28 mouse cellular contexts compared by ENCODE assay signal in the genomic region with DNA sequence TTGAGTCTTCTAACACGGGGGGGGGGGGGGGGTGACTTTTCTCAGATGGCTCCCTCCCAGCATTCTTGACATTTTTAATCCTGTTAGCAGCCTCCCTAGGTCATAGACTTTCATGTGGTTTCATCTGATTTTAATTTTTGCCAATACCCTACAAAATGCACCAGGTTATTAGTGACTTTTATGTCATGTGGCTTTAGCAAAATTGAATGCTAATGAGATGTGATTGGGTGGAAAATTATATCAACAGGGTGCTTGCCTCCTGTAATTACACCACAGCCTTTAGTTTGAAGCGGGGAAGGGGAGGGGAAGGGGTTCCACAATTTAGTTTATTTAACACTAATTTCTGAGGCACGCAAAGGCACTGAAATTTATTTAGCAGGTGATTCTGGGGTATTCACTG.
A peak's percentile ranks its signal among the peaks of the same experiment; 100 is the strongest.
DNase-seq lines count a peak whose midpoint lies in the region; ATAC-seq and TF ChIP-seq lines count a peak whose summit lies in the region.
"Had no signal": no experiment of that assay in that cellular context is flagged by ENCODE, and none has a peak within 500 bp of the region (broad histone marks: within the 10 kb centered on the region; RNA-seq: fewer than 3 reads in every experiment).

No protein-coding gene starts in this region.

- no peaks in the 10 kb centered on the region for H3K9me3 ChIP-seq in forebrain, embryonic 13.5 days (replicated peaks)
- H3K9me3 ChIP-seq in forebrain, embryonic 11.5 days (ENCODE audit: control insufficient read depth, low read length), result no peaks in the 10 kb centered on the region
- no peaks in the 10 kb centered on the region for H3K9me3 ChIP-seq in midbrain, postnatal 0 days (ENCODE audit: low read length)
- no peaks in the 10 kb centered on the region for H3K9me3 ChIP-seq in midbrain, embryonic 16.5 days (replicated peaks; ENCODE audit: control insufficient read depth, low read length, poor library complexity, severe bottlenecking)
- H3K9me3 ChIP-seq: embryonic facial prominence, embryonic 10.5 days; embryonic facial prominence, embryonic 13.5 days; heart, embryonic 10.5 days; heart, embryonic 13.5 days; hindbrain, embryonic 12.5 days; hindbrain, embryonic 15.5 days; intestine, embryonic 15.5 days had no signal

- DNase-seq in forebrain, embryonic 11.5 days (ENCODE audit: low spot score), result no peak
- DNase-seq in midbrain, postnatal 0 days (ENCODE audit: low spot score), result peak; percentile 58
- DNase-seq in retina, embryonic 14.5 days (ENCODE audit: low spot score), result peak; percentile 7
- no peak for DNase-seq in frontal cortex, postnatal 10 days (ENCODE audit: low spot score in 2 of 2)
- DNase-seq: adrenal gland, adult 8-10 months; adrenal gland, postnatal 25 days; cerebellum, adult 18-20 months; cerebellum, adult 9-11 months; cerebellum, postnatal 36 days; embryo, embryonic 11 days; gastrocnemius, postnatal 10 days; gastrocnemius, postnatal 36 days; heart, adult 2 months; heart, postnatal 14 days; heart, postnatal 4 days; kidney, adult 11 months had no signal

- H3K9ac ChIP-seq in forebrain, embryonic 13.5 days, result no peak overlapping the region
- H3K9ac ChIP-seq in forebrain, embryonic 11.5 days (ENCODE audit: low read length), result no peak overlapping the region
- no peak overlapping the region for H3K9ac ChIP-seq in midbrain, postnatal 0 days (replicated peaks; ENCODE audit: low read length, poor library complexity, severe bottlenecking)
- H3K9ac ChIP-seq in midbrain, embryonic 16.5 days (ENCODE audit: low read depth, low read length), result no peak overlapping the region
- H3K9ac ChIP-seq: embryonic facial prominence, embryonic 13.5 days; heart, embryonic 13.5 days; hindbrain, embryonic 12.5 days; hindbrain, embryonic 15.5 days; intestine, embryonic 15.5 days had no signal

- no peak overlapping the region for H3K27ac ChIP-seq in forebrain, embryonic 13.5 days
- no peak overlapping the region for H3K27ac ChIP-seq in forebrain, embryonic 11.5 days (ENCODE audit: low read depth, low read length)
- H3K27ac ChIP-seq in midbrain, postnatal 0 days (ENCODE audit: low read depth, low read length), result no peak overlapping the region
- H3K27ac ChIP-seq in midbrain, embryonic 16.5 days (ENCODE audit: low read length), result no peak overlapping the region
- H3K27ac ChIP-seq: embryonic facial prominence, embryonic 10.5 days; embryonic facial prominence, embryonic 13.5 days; heart, adult 2 months; heart, embryonic 10.5 days; heart, embryonic 13.5 days; hindbrain, embryonic 12.5 days; hindbrain, embryonic 15.5 days; intestine, embryonic 15.5 days had no signal

- no peak overlapping the region for H3K4me2 ChIP-seq in forebrain, embryonic 13.5 days
- no peak overlapping the region for H3K4me2 ChIP-seq in forebrain, embryonic 11.5 days (ENCODE audit: low read depth, low read length, severe bottlenecking)
- H3K4me2 ChIP-seq in midbrain, postnatal 0 days (ENCODE audit: low read depth, low read length, poor library complexity, severe bottlenecking), result no peak overlapping the region
- H3K4me2 ChIP-seq in midbrain, embryonic 16.5 days (ENCODE audit: low read length), result no peak overlapping the region
- H3K4me2 ChIP-seq: embryonic facial prominence, embryonic 13.5 days; heart, embryonic 13.5 days; hindbrain, embryonic 12.5 days; hindbrain, embryonic 15.5 days; intestine, embryonic 15.5 days had no signal

- H3K36me3 ChIP-seq in forebrain, embryonic 13.5 days (ENCODE audit: poor library complexity, severe bottlenecking), result no peaks in the 10 kb centered on the region
- no peaks in the 10 kb centered on the region for H3K36me3 ChIP-seq in forebrain, embryonic 11.5 days (ENCODE audit: control insufficient read depth, insufficient read depth, low read length)
- H3K36me3 ChIP-seq in midbrain, postnatal 0 days (ENCODE audit: insufficient read depth, low read length), result no peaks in the 10 kb centered on the region
- no peaks in the 10 kb centered on the region for H3K36me3 ChIP-seq in midbrain, embryonic 16.5 days (ENCODE audit: control insufficient read depth, insufficient read depth, low read length)
- H3K36me3 ChIP-seq: embryonic facial prominence, embryonic 10.5 days; embryonic facial prominence, embryonic 13.5 days; heart, embryonic 10.5 days; heart, embryonic 13.5 days; hindbrain, embryonic 12.5 days; hindbrain, embryonic 15.5 days; intestine, embryonic 15.5 days had no signal

- no peak overlapping the region for H3K4me3 ChIP-seq in forebrain, embryonic 13.5 days
- no peak overlapping the region for H3K4me3 ChIP-seq in forebrain, embryonic 11.5 days (ENCODE audit: low read depth, low read length)
- no peak overlapping the region for H3K4me3 ChIP-seq in midbrain, postnatal 0 days (ENCODE audit: low read depth, low read length)
- no peak overlapping the region for H3K4me3 ChIP-seq in midbrain, embryonic 16.5 days (ENCODE audit: low read depth, low read length)
- H3K4me3 ChIP-seq: embryonic facial prominence, embryonic 10.5 days; embryonic facial prominence, embryonic 13.5 days; erythroblast, embryonic 14.5 days; heart, adult 2 months; heart, embryonic 10.5 days; heart, embryonic 13.5 days; hindbrain, embryonic 12.5 days; hindbrain, embryonic 15.5 days; intestine, embryonic 15.5 days had no signal

- WGBS in forebrain, embryonic 13.5 days, result 39% methylated on average over 3 of the region's 3 CpGs
- WGBS in forebrain, embryonic 11.5 days, result 38% methylated on average over 3 of the region's 3 CpGs
- WGBS in midbrain, postnatal 0 days, result 41% methylated on average over 3 of the region's 3 CpGs
- 49% methylated on average over 3 of the region's 3 CpGs for WGBS in midbrain, embryonic 16.5 days

- TF ChIP-seq CTCF in midbrain, postnatal 0 days (IDR thresholded peaks at IDR 0.05), result no peak

- H3K27me3 ChIP-seq in forebrain, embryonic 13.5 days, result no peaks in the 10 kb centered on the region
- H3K27me3 ChIP-seq in forebrain, embryonic 11.5 days (ENCODE audit: control insufficient read depth, insufficient read depth, low read length), result no peaks in the 10 kb centered on the region
- no peaks in the 10 kb centered on the region for H3K27me3 ChIP-seq in midbrain, postnatal 0 days (ENCODE audit: insufficient read depth, low read length)
- no peaks in the 10 kb centered on the region for H3K27me3 ChIP-seq in midbrain, embryonic 16.5 days (ENCODE audit: control insufficient read depth, insufficient read depth, low read depth, low read length)
- H3K27me3 ChIP-seq: embryonic facial prominence, embryonic 13.5 days; heart, embryonic 13.5 days; hindbrain, embryonic 12.5 days; hindbrain, embryonic 15.5 days; intestine, embryonic 15.5 days had no signal

- 0 out of 2 replicates have a peak, but pooled peaks have one; percentile 16 for ATAC-seq in forebrain, embryonic 13.5 days
- ATAC-seq in forebrain, embryonic 11.5 days (replicated peaks; ENCODE audit: low FRiP score), result no peak
- no peak for ATAC-seq in midbrain, postnatal 0 days (ENCODE audit: low FRiP score)
- no peak for ATAC-seq in midbrain, embryonic 16.5 days
- ATAC-seq: activated CD4-positive, CD25-positive, alpha-beta regulatory T cell, adult 4 months; CD4-positive, CD25-positive, alpha-beta regulatory T cell, adult 4 months; intestine, embryonic 15.5 days had no signal

- no peaks in the 10 kb centered on the region for H3K4me1 ChIP-seq in forebrain, embryonic 13.5 days
- H3K4me1 ChIP-seq in forebrain, embryonic 11.5 days (replicated peaks; ENCODE audit: control insufficient read depth, insufficient read depth, low read length), result no peaks in the 10 kb centered on the region
- H3K4me1 ChIP-seq in midbrain, postnatal 0 days (ENCODE audit: insufficient read depth, low read length), result no peaks in the 10 kb centered on the region
- no peaks in the 10 kb centered on the region for H3K4me1 ChIP-seq in midbrain, embryonic 16.5 days (ENCODE audit: control insufficient read depth, insufficient read depth, low read length)
- H3K4me1 ChIP-seq: embryonic facial prominence, embryonic 13.5 days; heart, embryonic 10.5 days; heart, embryonic 13.5 days; hindbrain, embryonic 12.5 days; hindbrain, embryonic 15.5 days; intestine, embryonic 15.5 days had no signal

Comparison
In these comparisons a context has a peak if more than half of its experiments do, and no peak if none do; other contexts are left out.
1. DNase-seq: peak in midbrain, postnatal 0 days (single experiment) and retina, embryonic 14.5 days (single experiment); none in forebrain, embryonic 11.5 days (single experiment) and frontal cortex, postnatal 10 days (0 of 2).